Mouse (Mus musculus): ENCODE measurements at regions not wholly inside any gene's neighbourhood (a gene's known extent, or its start where the extent isn't known, plus 50 kb on each side); places are given as distances from the start of the nearest gene placed in this dataset.

DNA sequence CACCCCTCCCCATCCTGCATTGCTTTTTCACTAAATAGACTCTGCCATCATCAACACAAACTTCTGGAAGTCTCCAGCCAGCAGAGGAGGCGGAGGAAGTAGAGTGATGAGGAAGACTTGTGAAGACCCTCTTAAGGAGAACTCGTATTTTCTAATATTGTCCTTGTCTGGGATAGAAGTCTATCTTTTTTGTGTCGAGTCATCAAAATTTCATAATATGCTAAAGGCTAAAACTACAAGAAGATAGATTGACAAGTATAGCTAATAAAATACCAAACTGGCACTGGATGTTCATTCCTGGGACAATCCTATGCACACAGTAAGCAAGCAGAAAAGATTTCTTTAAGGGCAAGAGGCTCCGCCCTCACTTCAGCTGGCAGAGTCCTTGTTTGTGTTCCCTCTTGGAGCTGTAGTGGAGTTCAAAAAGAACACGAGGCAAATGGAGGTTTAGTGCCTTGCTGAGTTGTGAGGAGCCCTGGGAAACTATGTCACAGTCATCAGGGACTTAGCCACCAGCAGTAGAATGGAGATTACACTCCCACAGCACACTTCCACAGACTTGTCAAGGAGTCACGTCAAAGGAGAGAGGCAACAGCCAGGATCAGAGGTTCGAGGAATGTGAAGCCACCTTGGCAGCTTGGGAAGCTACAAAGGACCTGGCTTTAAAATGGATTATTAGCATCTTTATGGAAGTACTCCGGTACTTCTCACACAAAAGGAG, 169.8 kb downstream of the Qk start:
- no peak for TF ChIP-seq GATA4 (IDR thresholded peaks at IDR 0.05; ENCODE audit: insufficient replicate concordance, low read length)

- no peak for TF ChIP-seq GATA4 (IDR thresholded peaks at IDR 0.05; ENCODE audit: insufficient replicate concordance, low read length)
Measured at GRCm38 (mm10) chr17:10147106-10147505, 172.5 kb downstream of the Qk start.

DNA sequence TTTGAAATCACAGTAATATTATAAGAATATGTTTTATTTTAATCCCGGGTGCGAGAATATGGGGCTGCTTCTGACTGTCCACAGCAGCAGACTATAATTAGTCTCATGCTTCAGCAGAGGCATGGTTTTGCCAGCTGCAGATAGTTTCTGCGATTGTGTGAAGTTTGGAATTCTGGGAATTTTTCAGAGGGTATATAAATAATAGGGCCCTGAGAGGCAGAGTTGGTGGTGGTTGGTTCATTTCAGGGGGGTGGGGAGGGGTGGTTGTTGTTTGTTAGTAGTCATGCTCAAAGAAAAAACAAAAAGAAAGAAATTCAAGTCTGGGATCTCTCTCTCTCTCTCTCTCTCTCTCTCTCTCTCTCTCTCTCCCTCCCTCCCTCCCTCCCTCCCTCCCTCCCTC, 173.1 kb downstream of the Qk start:
- no peak for TF ChIP-seq GATA4 (IDR thresholded peaks at IDR 0.05; ENCODE audit: insufficient replicate concordance, low read length)

GRCm38 (mm10) chr17:10138847-10139246, 180.8 kb downstream of the Qk start:
- no peak for TF ChIP-seq GATA4 (IDR thresholded peaks at IDR 0.05; ENCODE audit: insufficient replicate concordance, low read length)

DNA sequence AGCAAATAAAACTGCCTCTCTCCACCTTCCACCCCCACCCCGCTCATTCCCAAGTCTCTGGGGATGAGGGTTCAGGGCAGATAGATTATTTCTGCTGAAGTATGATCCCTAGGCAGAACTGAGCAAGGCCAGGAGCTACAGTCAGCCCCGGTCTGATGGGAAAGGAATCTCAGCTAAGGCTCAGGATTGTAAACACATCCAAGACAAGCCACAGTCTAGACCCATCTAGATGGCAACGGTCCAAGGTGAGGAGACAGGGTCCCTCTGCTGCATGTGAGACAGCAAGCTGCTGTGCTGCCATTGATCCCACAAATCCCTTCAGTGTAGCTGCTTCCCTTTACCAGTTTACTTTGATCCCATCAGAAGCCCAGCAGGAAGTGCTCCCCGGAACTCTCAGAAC, 181.3 kb downstream of the Qk start:
- TF ChIP-seq GATA4 (IDR thresholded peaks at IDR 0.05; ENCODE audit: insufficient replicate concordance, low read length), result no peak

GRCm38 (mm10) chr17:10135111-10135510, 184.5 kb downstream of the Qk start:
- no peak for TF ChIP-seq GATA4 (IDR thresholded peaks at IDR 0.05; ENCODE audit: insufficient replicate concordance, low read length)

- TF ChIP-seq GATA4 (IDR thresholded peaks at IDR 0.05; ENCODE audit: insufficient replicate concordance, low read length), result no peak
Measured at GRCm38 (mm10) chr17:10128591-10128990, 191.1 kb downstream of the Qk start.

GRCm38 (mm10) chr17:10122411-10122810, 197.2 kb downstream of the Qk start:
- no peak for TF ChIP-seq GATA4 (IDR thresholded peaks at IDR 0.05; ENCODE audit: insufficient replicate concordance, low read length)

- no peak for TF ChIP-seq GATA4 (IDR thresholded peaks at IDR 0.05; ENCODE audit: insufficient replicate concordance, low read length)
Measured at GRCm38 (mm10) chr17:10112118-10112517, 207.5 kb downstream of the Qk start.

DNA sequence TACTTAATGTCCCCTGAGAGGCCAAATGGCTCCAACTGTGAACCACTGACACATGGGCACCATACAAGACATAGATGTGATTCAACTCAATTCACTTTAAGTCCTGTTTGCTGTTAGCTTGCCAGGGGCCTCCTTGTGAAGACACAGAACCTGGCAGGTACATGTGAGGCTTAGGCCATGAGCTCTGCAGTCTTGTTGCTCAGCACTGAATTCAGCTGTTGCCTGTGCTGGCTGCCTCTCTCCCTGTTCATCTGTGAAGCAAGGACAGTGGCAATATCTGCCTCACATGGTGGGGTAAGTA, 209.3 kb downstream of the Qk start:
- no peak for TF ChIP-seq GATA4 (IDR thresholded peaks at IDR 0.05; ENCODE audit: insufficient replicate concordance, low read length)

- no peak for TF ChIP-seq GATA4 (IDR thresholded peaks at IDR 0.05; ENCODE audit: insufficient replicate concordance, low read length)
Measured at GRCm38 (mm10) chr17:10109511-10110374, 209.9 kb downstream of the Qk start.

DNA sequence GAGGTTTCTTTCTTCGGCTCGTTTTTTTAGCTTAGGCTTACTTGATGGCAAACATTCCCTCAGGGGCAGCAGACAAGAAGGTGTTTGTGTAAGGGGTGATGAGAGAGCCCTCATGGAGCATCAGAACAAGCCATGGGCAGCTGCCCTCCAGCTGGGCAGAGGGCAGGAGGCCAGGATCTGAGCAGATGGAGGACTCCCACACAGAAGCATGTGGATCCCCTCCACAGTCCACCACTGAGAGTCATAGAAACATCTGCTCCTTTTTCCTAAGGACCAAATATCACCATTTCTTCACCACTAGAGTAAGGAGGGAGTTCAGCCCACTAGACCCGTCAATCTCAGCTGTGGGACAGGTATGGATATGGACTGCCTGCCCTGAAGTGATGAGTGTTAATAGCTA, 214.4 kb downstream of the Qk start:
- no peak for TF ChIP-seq GATA4 (IDR thresholded peaks at IDR 0.05; ENCODE audit: insufficient replicate concordance, low read length)

DNA sequence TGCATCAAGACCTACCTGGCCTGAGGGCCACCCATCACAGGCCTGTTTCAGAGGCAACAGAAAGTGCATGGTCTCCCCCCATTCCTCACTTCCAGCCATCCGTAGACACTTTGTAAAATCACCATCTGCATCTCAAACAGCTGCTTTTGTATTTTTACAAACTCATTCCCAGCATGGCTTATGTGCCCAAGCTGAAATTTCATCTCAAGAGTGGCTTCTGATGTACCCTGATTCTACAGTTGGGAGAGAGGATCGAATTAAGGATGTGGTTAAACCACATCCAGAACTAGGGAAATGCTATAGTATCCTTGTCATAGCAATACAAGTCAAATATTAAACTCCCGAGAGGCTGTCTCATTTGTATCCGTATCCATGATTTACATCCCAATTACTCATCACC, 221.5 kb downstream of the Qk start:
- no peak for TF ChIP-seq GATA4 (IDR thresholded peaks at IDR 0.05; ENCODE audit: insufficient replicate concordance, low read length)

GRCm38 (mm10) chr17:10097691-10098090, 222.0 kb downstream of the Qk start:
- no peak for TF ChIP-seq GATA4 (IDR thresholded peaks at IDR 0.05; ENCODE audit: insufficient replicate concordance, low read length)

- peak; percentile 31; the same call in 1 of the 2 replicates for TF ChIP-seq GATA4 (IDR thresholded peaks at IDR 0.05; ENCODE audit: insufficient replicate concordance, low read length)
Measured at GRCm38 (mm10) chr17:10095841-10096301, 223.8 kb downstream of the Qk start.

GRCm38 (mm10) chr17:10094108-10094521, 225.5 kb downstream of the Qk start:
- TF ChIP-seq GATA4 (IDR thresholded peaks at IDR 0.05; ENCODE audit: insufficient replicate concordance, low read length), result peak; percentile 73

Measured in liver, adult (tissue).